Mouse (Mus musculus): ENCODE measurements at regions not wholly inside any gene's neighbourhood (a gene's known extent, or its start where the extent isn't known, plus 50 kb on each side); places are given as distances from the start of the nearest gene placed in this dataset.
A peak's percentile ranks its signal among the peaks of the same experiment; 100 is the strongest.
"Not testable (repeated sequence)": the region's sequence is repeated elsewhere in the genome, so short reads cannot be mapped to it uniquely, and the experiment has no call there.

DNA sequence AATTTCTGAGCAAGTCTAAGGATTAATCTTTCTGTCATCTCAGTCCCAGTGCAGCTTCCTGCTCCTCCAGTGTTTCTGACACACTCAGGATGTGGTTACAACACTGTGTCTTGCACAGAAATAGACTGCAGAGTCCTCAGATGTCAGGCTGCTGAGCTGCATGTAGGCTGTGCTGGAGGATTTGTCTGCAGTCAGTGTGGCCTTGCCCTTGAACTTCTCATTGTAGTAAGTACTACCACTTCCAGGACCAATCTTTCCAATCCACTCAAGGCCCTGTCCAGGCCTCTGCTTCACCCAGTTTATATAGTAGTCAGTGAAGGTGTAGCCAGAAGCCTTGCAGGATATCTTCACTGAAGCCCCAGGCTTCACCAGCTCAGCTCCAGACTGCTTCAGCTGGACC is 185.8 kb upstream of the Zfp386 start:
- peak; percentile 49 to 65 for DNase-seq

DNA sequence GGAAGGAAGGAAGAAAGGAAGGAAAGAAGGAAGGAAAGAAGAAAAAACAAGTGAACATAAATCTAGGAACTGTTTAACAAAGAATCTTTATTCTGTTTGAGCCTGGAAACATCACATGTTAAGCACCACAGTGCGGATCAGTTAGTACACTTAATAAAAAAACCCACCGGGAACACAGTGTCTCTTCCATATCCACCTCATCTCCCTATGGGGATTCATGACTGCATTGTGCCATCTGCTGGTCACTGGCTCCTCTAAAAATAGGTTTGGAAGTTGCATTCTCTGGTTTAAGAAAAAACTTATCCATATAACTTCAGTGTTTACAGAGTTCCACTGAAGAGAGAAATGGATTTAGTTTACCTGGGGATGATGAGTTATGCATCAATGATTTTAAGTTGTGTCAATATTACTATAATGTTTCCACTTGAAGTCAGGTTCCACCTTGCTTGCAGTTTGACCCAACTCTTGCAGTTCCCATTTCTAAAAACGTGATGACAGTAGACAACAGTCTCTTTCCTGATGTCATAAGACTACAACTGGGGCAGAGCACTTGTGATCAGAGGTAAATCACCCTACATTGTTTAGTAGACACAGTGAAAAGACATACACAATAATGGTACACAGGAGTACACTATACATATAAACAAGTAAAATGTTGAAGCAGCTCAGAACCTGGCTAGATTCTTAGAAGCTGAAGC is 182.3 kb upstream of the Zfp386 start:
- not testable (repeated sequence) for DNase-seq

DNA sequence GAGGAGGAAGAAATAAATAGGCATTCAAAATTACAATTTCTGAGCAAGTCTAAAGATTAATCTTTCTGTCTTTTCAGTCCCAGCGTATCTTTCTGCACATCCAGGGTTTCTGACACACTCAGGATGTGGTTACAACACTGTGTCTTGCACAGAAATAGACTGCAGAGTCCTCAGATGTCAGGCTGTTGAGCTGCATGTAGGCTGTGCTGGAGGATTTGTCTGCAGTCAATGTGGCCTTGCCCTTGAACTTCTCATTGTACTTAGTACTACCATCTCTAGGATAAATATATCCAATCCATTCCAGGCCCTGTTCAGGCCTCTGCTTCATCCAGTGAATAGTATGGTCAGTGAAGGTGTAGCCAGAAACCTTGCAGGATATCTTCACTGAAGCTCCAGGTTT is 178.9 kb upstream of the Zfp386 start:
- peak; percentile 33 to 55 for DNase-seq

DNA sequence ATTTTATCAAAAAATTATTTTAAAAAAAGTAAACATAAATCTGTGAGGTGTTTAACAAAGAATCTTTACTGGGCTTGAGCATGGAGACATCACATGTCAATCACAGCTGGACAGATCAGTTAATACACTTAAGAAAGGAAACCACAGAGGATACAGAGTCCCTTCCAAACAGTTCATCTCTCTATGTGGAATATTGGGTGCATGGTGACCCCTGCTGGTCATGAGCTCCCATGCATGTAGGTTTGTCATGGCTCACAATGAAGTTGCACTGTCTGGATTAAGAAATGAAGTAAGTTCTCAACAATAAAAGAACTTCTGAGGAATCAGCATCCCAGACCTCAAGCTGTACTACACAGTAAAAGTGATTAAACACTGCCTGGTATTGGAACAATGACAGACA is 175.1 kb upstream of the Zfp386 start:
- not testable (repeated sequence) for DNase-seq

DNA sequence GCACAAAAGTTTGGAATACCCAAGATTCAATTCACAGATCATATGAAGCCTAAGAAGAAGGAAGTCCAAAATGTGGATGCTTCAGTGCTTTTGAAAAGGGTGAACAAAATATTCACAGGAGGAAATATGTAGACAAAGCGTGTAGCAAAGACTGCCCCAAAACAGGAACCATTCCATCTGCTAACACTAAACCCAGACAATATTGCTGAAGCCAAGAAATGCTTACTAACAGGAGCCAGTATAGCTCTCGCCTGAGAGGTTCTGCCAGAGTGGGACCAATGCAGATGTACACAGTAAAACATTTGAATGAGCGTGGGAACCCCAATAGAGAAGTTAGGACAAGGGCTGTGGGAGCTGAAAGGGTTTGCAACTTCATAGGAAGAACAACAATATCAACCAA is 173.5 kb upstream of the Zfp386 start:
- not testable (repeated sequence) for DNase-seq

DNA sequence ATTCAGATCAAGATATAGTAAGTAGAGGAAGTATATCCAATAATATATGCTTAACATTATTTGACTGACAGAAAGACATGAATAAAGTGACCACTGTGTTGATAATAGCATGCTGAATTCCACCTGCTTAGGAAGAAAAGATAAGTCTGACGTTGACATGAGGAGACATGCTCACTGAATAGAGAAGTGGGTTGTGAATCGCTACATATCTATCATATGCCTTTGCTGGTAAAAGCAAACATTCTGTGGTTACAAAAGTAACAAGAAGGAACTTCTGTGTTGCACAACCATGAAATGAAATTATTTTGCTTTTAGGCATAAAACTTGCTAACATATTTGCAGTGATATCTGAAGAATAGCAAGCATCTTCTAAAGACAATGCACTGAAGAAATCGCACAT is 163.8 kb upstream of the Zfp386 start:
- DNase-seq, result no peak

DNA sequence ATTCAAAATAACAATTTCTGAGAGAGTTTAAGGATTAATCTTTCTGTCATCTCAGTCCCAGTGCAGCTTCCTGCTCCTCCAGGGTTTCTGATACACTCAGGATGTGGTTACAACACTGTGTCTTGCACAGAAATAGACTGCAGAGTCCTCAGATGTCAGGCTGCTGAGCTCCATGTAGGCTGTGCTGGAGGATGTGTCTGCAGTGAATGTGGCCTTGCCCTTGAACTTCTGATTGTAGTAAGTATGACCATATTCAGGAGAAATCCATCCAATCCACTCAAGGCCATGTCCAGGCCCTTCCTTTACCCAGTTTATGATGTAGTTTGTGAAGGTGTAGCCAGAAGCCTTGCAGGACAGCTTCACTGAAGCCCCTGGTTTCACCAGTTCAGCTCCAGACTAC is 159.5 kb upstream of the Zfp386 start:
- DNase-seq, result peak; percentile 8 to 31

DNA sequence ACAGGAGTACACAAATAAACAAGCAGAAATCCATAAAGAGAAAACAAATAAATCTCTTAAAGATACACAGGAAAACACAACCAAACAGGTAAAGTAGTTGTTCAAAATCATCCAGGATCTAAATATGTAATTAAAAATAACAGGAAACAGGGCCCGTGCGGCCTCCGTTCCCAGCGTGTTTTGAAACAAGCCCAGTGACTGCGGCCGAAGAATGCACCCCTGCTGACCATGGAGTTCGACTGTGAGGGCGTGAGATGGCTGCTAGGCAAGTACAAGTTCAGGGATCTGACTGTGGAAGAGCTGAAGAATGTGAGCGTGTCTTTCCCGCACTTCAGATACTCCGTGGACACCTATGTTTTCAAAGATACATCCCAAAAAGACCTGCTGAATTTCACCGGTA is 154.9 kb upstream of the Zfp386 start:
- not testable (repeated sequence) for DNase-seq

DNA sequence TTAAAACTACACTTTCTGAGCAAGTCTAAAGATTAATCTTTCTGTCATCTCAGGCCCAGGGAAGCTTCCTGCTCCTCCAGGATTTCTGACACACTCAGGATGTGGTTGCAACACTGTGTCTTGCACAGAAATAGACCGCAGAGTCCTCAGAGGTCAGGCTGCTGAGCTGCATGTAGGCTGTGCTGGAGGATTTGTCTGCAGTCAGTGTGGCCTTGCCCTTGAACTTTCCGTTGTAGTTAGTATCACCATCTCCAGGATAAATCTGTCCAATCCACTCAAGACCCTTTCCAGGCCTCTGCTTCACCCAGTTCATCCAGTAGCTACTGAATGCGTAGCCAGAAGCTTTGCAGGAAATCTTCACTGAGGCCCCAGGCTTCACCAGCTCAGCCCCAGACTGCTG is 135.3 kb upstream of the Zfp386 start:
- DNase-seq, result not testable (repeated sequence)

DNA sequence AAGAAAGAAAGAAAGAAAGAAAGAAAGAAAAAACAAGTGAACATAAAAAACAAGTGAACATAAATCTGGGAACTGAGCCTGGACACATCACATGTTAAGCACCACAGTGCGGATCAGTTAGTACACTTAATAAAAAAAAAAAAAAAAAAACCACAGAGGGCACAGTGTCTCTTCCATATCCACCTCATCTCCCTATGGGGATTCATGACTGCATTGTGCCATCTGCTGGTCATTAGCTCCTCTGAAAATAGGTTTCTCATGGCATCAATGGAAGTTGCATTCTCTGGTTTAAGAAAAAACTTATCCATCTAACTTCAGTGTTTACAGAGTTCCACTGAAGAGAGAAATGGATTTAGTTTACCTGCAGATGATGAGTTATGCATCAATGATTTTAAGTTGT is 132.1 kb upstream of the Zfp386 start:
- DNase-seq, result not testable (repeated sequence)

DNA sequence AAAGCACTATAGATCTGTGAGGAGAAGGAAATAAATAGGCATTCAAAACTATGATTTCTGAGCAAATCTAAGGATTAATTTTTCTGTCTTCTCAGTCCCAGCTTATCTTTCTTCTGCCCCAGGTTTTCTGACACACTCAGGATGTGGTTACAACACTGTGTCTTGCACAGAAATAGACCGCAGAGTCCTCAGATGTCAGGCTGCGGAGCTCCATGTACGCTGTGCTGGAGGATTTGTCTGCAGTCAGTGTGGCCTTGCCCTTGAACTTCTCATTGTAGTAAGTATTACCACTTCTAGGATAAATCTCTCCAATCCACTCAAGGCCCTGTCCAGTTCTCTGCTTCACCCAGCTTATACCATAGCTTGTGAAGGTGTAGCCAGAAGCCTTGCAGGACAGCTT is 127.4 kb upstream of the Zfp386 start:
- peak; percentile 20 to 56 for DNase-seq

DNA sequence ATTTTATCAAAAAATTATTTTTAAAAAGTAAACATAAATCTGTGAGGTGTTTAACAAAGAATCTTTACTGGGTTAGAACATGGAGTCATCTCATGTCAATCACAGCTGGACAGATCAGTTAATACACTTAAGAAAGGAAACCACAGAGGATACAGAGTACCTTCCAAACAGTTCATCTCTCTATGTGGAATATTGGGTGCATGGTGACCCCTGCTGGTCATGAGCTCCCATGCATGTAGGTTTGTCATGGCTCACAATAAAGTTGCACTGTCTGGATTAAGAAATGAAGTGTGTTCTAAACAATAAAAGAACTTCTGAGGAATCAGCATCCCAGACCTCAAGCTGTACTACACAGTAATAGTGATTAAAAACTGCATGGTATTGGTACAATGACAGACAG is 123.5 kb upstream of the Zfp386 start:
- DNase-seq, result peak in 1 of 2 experiments; percentile 8

DNA sequence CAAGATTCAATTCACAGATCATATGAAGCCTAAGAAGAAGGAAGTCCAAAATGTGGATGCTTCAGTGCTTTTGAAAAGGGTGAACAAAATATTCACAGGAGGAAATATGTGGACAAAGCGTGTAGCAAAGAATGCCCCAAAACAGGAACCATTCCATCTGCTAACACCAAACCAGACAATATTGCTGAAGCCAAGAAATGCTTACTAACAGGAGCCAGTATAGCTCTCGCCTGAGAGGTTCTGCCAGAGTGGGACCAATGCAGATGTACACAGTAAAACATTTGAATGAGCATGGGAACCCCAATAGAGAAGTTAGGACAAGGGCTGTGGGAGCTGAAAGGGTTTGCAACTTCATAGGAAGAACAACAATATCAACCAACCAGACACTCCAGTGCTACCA is 122.0 kb upstream of the Zfp386 start:
- DNase-seq, result not testable (repeated sequence)

DNA sequence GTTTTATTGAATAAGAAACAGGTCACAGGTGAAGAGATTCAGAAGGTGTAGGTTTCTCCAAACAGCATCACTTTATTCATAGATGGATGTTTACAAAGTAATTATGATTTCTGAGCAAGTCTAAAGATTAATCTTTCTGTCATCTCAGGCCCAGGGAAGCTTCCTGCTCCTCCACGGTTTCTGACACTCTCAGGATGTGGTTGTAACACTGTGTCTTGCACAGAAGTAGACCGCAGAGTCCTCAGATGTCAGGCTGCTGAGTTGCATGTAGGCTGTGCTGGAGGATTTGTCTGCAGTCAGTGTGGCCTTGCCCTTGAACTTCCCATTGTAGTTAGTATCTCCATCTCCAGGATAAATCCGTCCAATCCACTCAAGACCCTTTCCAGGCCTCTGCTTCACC is 95.2 kb upstream of the Zfp386 start:
- peak; percentile 32 to 56 for DNase-seq

DNA sequence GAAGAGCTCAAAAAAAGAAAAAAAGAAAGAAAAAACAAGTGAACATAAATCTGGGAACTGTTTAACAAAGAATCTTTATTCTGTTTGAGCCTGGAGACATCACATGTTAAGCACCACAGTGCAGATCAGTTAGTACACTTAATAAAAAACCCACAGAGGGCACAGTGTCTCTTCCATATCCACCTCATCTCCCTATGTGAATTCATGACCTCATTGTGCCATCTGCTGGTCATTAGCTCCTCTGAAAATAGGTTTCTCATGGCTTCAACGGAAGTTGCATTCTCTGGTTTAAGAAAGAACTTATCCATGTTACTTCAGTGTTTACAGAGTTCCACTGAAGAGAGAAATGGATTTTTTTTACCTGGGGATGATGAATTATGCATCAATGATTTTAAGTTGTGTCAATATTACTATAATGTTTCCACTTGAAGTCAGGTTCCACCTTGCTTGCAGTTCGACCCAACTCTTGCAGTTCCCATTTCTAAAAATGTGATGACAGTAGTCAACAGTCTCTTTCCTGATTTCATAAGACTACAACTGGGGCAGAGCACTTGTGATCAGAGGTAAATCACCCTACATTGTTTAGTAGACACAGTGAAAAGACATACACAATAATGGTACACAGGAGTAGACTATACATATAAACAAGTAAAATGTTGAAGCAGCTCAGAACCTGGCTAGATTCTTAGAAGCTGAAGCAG is 91.9 kb upstream of the Zfp386 start:
- not testable (repeated sequence) for DNase-seq

DNA sequence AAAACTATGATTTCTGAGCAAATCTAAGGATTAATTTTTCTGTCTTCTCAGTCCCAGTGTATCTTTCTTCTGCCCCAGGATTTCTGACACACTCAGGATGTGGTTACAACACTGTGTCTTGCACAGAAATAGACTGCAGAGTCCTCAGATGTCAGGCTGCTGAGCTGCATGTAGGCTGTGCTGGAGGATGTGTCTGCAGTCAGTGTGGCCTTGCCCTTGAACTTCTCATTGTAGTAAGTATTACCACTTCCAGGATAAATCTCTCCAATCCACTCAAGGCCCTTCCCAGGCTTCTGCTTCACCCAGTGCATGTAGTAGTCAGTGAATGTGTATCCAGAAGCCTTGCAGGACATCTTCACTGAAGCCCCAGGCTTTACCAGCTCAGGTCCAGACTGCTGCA is 83.8 kb upstream of the Zfp386 start:
- DNase-seq, result peak in 1 of 2 experiments; percentile 20

DNA sequence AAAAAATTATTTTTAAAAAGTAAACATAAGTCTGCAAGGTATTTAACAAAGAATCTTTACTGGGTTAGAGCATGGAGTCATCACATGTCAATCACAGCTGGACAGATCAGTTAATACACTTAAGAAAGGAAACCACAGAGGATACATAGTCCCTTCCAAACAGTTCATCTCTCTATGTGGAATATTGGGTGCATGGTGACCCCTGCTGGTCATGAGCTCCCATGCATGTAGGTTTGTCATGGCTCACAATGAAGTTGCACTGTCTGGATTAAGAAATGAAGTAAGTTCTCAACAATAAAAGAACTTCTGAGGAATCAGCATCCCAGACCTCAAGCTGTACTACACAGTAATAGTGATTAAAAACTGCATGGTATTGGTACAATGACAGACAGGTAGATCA is 80.0 kb upstream of the Zfp386 start:
- not testable (repeated sequence) for DNase-seq
